Mouse (Mus musculus) R1 (cell line): ENCODE results near the gene Ctdsp2.

Experiments
- DNase-seq: peaks from one replicate; pipeline ENCODE4 v3.0.0-alpha.2; 2018; ENCODE audit warnings: low read depth, low spot score

The Ctdsp2 gene

DNA sequence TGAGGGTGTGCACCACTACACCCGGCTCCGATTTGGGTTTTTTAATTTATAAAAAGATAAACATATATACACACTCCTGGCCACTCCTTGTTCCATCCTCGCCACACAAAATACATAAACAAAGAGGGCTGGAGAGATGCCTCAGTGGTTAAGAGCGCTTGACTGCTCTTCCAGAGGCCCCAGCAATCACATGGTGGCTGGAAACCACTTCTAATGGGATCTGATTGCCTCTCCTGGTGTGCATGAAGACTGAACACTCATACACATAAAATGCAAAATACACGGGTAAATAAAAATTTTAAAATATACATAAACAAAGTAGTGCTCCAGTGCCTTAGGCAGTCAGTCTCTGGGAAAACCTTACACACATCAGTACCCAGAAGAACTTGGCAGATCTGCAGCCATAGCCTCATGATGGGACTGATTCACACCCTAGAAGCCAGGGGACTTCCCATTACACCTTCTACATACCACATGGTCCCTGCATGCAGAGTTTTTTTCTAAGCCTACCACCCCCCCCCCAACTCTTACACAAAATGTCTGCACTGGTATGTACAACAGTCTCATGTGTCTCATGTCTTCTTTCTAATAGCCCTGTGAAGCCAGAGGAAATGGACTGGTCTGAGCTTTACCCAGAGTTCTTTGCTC is 64.1 kb downstream of the Ctdsp2 start:
- no peak for DNase-seq

GRCm38 (mm10) chr10:127043187-127043586 is 64.7 kb downstream of the Ctdsp2 start:
- DNase-seq, result no peak

DNA sequence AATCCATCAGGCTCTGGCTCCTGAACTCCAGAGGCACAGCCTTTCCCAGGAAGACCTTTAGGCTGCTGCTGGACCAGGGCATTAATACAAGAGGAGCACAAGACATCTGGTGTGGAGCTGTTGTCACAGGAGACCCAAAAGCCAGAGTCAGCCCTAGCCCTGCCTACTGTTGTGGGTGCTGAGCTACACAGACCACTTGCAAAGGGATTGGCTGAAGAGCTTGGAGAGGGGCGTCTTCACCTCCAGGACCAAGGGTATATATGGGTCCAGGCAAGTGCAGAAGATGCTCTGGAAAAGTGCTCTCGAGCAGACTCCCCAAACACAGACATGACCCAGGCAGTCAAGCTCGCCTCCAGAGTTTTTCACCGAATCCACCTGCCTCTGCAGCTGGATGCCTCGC is 69.4 kb downstream of the Ctdsp2 start, which contains the start of gene Cyp27b1:
Cyp27b1 (plus strand) TSS at position 297 of the 400 bp plus-strand sequence.
- no peak for DNase-seq

DNA sequence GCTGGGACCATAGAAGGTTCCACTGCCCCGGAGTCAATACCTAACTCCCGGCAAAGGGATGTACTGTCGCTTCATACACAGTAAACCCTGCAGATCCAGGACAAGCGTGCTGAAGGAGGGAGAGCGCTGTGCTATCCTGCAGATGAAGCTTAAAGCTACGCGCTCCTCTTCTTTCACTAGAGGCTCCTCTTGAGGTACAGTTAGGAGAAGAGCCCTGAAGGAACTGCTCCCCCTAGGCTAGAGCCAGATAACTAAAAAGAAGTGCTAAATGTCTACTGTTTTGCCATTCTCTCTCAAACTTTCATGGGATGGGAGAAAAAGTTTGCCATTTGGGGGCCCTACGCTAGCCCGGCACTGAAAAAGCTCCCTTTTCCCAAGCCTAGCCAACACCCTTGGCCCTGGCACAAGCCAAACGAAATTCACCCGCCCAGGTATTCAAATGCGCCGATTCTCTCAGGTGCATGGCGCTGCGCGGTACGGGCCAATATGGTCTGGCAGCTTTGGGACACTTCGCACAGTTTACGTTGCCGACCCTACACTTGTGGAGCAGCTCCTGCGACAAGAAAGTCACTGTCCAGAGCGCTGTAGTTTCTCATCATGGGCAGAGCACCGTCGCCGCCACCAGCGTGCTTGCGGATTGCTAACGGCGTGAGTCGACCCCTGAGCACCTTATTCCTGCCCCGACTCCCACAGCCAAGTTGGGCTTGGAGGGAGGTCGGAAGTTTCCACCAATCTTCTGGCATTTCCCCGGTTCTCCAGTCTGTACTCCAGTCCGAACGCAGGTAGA is 70.3 kb downstream of the Ctdsp2 start:
- DNase-seq, result no peak
